ENCODE assay signal across 8 mouse cellular contexts in the genomic region with DNA sequence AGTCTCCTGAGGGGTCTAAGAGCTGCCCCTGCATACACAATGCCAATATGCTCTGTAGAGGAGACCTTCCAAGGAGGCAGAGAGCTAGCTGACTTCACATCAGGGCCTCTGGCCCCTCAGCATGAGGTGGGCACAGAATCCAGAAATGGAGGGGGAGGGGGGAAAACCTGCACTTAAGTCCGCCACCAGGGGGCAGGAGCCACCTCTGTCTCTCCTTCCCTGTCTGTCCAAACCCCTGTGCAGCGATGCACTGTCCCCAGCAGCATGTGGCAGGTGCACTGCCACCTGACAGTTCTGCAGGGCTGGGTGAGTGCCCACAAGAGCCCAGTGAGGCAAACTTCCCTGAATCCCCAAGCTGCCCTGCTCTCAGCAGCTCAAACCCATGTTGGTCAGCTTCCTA. TPM values are rescaled to one million over a fixed set of nuclear protein-coding genes. Genes with fewer than 3 reads are reported as not detected.
DNase-seq lines count a peak whose midpoint lies in the region; ATAC-seq and TF ChIP-seq lines count a peak whose summit lies in the region.

No protein-coding gene starts in this region.

- H3K4me2 ChIP-seq in liver, embryonic 11.5 days: no peak overlapping the region
- H3K4me2 ChIP-seq in neural tube, embryonic 15.5 days: no peak overlapping the region

- intact Hi-C loops in left cerebral cortex, adult 2 months (cut with DNase I): loop anchor here (2.0 kb wide), 1 partner anchor 134 kb away; no protein-coding TSS in a partner anchor

- no peak overlapping the region for H3K4me3 ChIP-seq in left cerebral cortex, adult 2 months
- H3K4me3 ChIP-seq in liver, embryonic 11.5 days (ENCODE audit: low read depth, low read length): no peak overlapping the region
- H3K4me3 ChIP-seq in neural tube, embryonic 15.5 days (replicated peaks): no peak overlapping the region

- peaks cover 2% of the 10 kb centered on the region; the same call in 1 of the 2 replicates for H3K4me1 ChIP-seq in liver, embryonic 11.5 days (replicated peaks; ENCODE audit: control insufficient read depth, insufficient read depth, low read length)
- H3K4me1 ChIP-seq in neural tube, embryonic 15.5 days: peaks cover 4% of the 10 kb centered on the region; the same call in 1 of the 2 replicates

- peak; percentile 46 to 55 for DNase-seq in left cerebral cortex, adult 2 months (ENCODE audit: extremely low spot score in 1 of 2, low spot score in 2 of 2)
- DNase-seq in left cerebral cortex, adult 11 months (ENCODE audit: low spot score): no peak
- DNase-seq in NIH3T3 (ENCODE audit: low read depth): peak; percentile 80
- peak; percentile 75 for DNase-seq in embryo, embryonic 11 days
- DNase-seq in liver, embryonic 11.5 days (ENCODE audit: low spot score): peak; percentile 64
- DNase-seq in urinary bladder, postnatal 36 days (ENCODE audit: low spot score in 2 of 2): peak; percentile 20 to 28

- WGBS in liver, embryonic 11.5 days: 0% methylated on average over 2 of the region's 2 CpGs
- 5% methylated on average over 2 of the region's 2 CpGs for WGBS in neural tube, embryonic 15.5 days

- no peak overlapping the region for H3K9ac ChIP-seq in liver, embryonic 11.5 days (ENCODE audit: low read depth, low read length)
- no peak overlapping the region for H3K9ac ChIP-seq in neural tube, embryonic 15.5 days (replicated peaks)

- no peaks in the 10 kb centered on the region for H3K9me3 ChIP-seq in liver, embryonic 11.5 days (ENCODE audit: control insufficient read depth, low read length)
- no peaks in the 10 kb centered on the region for H3K9me3 ChIP-seq in neural tube, embryonic 15.5 days (replicated peaks)

- no peaks in the 10 kb centered on the region for H3K36me3 ChIP-seq in liver, embryonic 11.5 days (ENCODE audit: control insufficient read depth, insufficient read depth, low read length)
- no peaks in the 10 kb centered on the region for H3K36me3 ChIP-seq in neural tube, embryonic 15.5 days

- no peaks in the 10 kb centered on the region for H3K27me3 ChIP-seq in liver, embryonic 11.5 days (replicated peaks; ENCODE audit: control insufficient read depth, insufficient read depth, low read length)
- no peaks in the 10 kb centered on the region for H3K27me3 ChIP-seq in neural tube, embryonic 15.5 days (replicated peaks)

- peak; percentile 71 for TF ChIP-seq CTCF in left cerebral cortex, adult 2 months (IDR thresholded peaks at IDR 0.05)

- ATAC-seq in inflammation-experienced regulatory T-cells, adult 6 months: peak; percentile 54
- peak; percentile 40; the same call in 1 of the 2 replicates for ATAC-seq in liver, embryonic 11.5 days (replicated peaks; ENCODE audit: low FRiP score)
- peak; percentile 52; the same call in 1 of the 2 replicates for ATAC-seq in neural tube, embryonic 15.5 days (ENCODE audit: low FRiP score)

- no peak overlapping the region for H3K27ac ChIP-seq in left cerebral cortex, adult 2 months
- H3K27ac ChIP-seq in liver, embryonic 11.5 days (ENCODE audit: low read depth, low read length): no peak overlapping the region
- H3K27ac ChIP-seq in neural tube, embryonic 15.5 days (replicated peaks): no peak overlapping the region

RNA-seq across cellular contexts. Expression of gene Hsf2bp, which starts 39.0 kb away (rescaled TPM):
- 1 to 10 TPM in 1 of 2 experiments, under 1 TPM in 1; 0.93 to 1.3 TPM for total RNA-seq in left cerebral cortex, adult 2 months (2021)
- polyA plus RNA-seq in inflammation-experienced regulatory T-cells, adult 6 months (2017; shearing (Covaris generic)): 1 to 10 TPM in 2 of 3 experiments, under 1 TPM in 1; 0.57 to 5.1 (median 3.2) TPM
- 0.40 and 0.64 TPM in 2 replicates for polyA plus RNA-seq in liver, embryonic 11.5 days (2014; fragmentation: Nextera tagmentation; extraction: Ambion mirVana)
- polyA plus RNA-seq in neural tube, embryonic 15.5 days (2015; fragmentation: Nextera tagmentation; extraction: Ambion mirVana): 0.54 and 0.67 TPM in 2 replicates

RNA-seq across cellular contexts. Expression of gene Rrp1b, which starts 39.3 kb away (rescaled TPM):
- total RNA-seq in left cerebral cortex, adult 2 months (2021): 10 to 100 TPM; 20.6 to 24.5 TPM
- 10 to 100 TPM; 59.8 to 76.9 (median 64.4) TPM for polyA plus RNA-seq in inflammation-experienced regulatory T-cells, adult 6 months (2017; shearing (Covaris generic))
- 72.7 and 75.2 TPM in 2 replicates for polyA plus RNA-seq in liver, embryonic 11.5 days (2014; fragmentation: Nextera tagmentation; extraction: Ambion mirVana)
- polyA plus RNA-seq in neural tube, embryonic 15.5 days (2015; fragmentation: Nextera tagmentation; extraction: Ambion mirVana): 36.9 and 42.0 TPM in 2 replicates
